Mouse (Mus musculus) liver, postnatal 0 days (tissue): ENCODE results near the gene Plac9a.
A peak's percentile ranks its signal among the peaks of the same experiment; 100 is the strongest.

Experiments
- CTCF ChIP-seq: sonication (generic); IDR thresholded peaks from 2 replicates; pipeline ENCODE4 v1.5.1; 2016; ENCODE audit warnings: antibody characterized with exemption, low read depth
- EP300 ChIP-seq: IDR thresholded peaks from 2 replicates; pipeline ENCODE4 v1.6.1; 2016; ENCODE audit warnings: antibody characterized with exemption, low read depth, mild to moderate bottlenecking

GRCm38 (mm10) chr14:25861771-25862530 is 40.9 kb downstream of the Plac9a start:
- TF ChIP-seq CTCF (no peak), EP300 (peak; percentile 86)
